Mouse (Mus musculus) E14TG2a.4 (cell line): ENCODE results near the gene Camk2b.
"Not testable (repeated sequence)": the region's sequence is repeated elsewhere in the genome, so short reads cannot be mapped to it uniquely, and the experiment has no call there.

Experiments
- H3K27me3 ChIP-seq: 2 replicates; pipeline ENCODE4 v1.6.1; 2014; ENCODE audit warnings: low read length, control low read depth; ENCODE audit not compliant: insufficient read depth
- H3K36me3 ChIP-seq: 2 replicates; pipeline ENCODE4 v1.6.1; 2014; ENCODE audit warnings: low read length, control low read depth; ENCODE audit not compliant: insufficient read depth
- H3K4me1 ChIP-seq: replicated peaks from 2 replicates; pipeline ENCODE4 v1.6.1; 2014; ENCODE audit warnings: low read depth, low read length, control low read depth
- H3K4me3 ChIP-seq: replicated peaks from 2 replicates; pipeline ENCODE4 v1.5.1; 2014; ENCODE audit warnings: mild to moderate bottlenecking, low read length
- H3K9me3 ChIP-seq: 2 replicates; pipeline ENCODE4 v1.6.1; 2014; ENCODE audit warnings: low read length, control low read depth
- CTCF ChIP-seq: conservative IDR thresholded peaks from 2 replicates; pipeline ENCODE4 v1.5.1; 2014; ENCODE audit warnings: low read length
- NANOG ChIP-seq: IDR thresholded peaks from 2 replicates; pipeline ENCODE4 v1.6.1; 2014; ENCODE audit warnings: borderline replicate concordance, low read length, mixed read lengths
- POU5F1 ChIP-seq: IDR thresholded peaks from 2 replicates; pipeline ENCODE4 v1.6.1; 2014; ENCODE audit warnings: low read length, borderline replicate concordance

Gene Camk2b

GRCm38 (mm10) chr11:5954965-5955504 lies 111.1 kb downstream of the Camk2b start:
- Histone ChIP-seq H3K4me1 (peaks cover 30% of the 10 kb centered on the region), H3K4me3 (peak overlapping the region; percentile 92), H3K27me3 (no peaks in the 10 kb centered on the region), H3K9me3 (no peaks in the 10 kb centered on the region), H3K36me3 (peaks cover 12% of the 10 kb centered on the region)
- TF ChIP-seq NANOG, result no peak
- no peak; the same call in 1 of the 2 replicates for TF ChIP-seq CTCF
- no peak for TF ChIP-seq POU5F1

DNA sequence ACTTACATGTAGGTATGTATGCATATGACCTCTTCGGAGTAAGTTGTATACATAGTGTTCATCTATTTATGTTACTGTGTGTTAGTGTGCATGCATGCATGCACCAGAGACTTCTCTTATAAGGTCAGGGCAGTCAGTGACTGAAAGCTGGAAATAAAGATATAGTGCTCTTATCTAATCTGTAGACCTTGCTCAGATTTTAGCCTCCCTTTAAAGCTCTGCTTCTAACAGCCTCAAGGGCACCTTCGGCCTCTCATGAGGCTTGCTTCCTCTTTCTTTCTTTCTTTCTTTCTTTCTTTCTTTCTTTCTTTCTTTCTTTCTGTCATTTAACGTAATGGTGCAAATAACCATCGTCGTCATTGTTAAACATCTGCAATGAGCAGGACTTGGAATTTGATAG lies 111.7 kb downstream of the Camk2b start:
- Histone ChIP-seq H3K27me3 (no peaks in the 10 kb centered on the region), H3K9me3 (no peaks in the 10 kb centered on the region), H3K36me3 (peaks cover 7% of the 10 kb centered on the region), H3K4me3 (no peak overlapping the region), H3K4me1 (peaks cover 36% of the 10 kb centered on the region)
- no peak for TF ChIP-seq CTCF
- no peak for TF ChIP-seq POU5F1
- no peak for TF ChIP-seq NANOG

DNA sequence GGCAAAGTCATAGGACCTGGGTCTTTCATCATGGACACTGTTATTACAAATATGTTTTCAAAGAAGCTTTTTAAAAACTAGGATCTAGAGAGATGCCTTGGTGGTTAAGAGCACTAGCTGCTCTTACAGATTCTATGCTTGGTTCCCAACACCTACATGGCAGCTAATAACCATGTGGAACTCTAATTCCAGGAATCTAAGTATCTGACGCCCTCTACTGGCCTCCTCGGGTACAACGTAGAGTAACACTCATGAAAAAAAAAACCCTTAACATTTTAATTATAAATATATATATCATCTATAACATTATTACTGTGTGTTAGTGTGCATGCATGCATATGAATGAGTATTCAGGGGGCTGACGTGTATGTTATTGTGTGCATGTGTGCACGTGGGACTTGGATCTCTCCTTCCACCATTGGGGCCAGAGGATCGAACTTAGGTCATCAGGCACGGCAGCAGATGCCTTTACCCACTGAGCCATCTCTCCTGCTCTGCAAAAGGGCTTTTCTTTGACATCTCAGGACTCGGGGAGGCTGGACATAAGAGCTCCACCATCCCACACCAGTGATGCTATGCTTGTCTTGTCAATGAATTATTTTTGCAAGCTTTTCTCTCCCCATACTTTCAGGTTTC lies 112.9 kb downstream of the Camk2b start:
- Histone ChIP-seq H3K36me3 (no peaks in the 10 kb centered on the region; the same call in 1 of the 2 replicates), H3K4me3 (no peak overlapping the region), H3K27me3 (no peaks in the 10 kb centered on the region), H3K4me1 (peaks cover 47% of the 10 kb centered on the region), H3K9me3 (no peaks in the 10 kb centered on the region)
- peak; percentile 64 for TF ChIP-seq CTCF
- TF ChIP-seq POU5F1, result no peak
- TF ChIP-seq NANOG, result no peak

DNA sequence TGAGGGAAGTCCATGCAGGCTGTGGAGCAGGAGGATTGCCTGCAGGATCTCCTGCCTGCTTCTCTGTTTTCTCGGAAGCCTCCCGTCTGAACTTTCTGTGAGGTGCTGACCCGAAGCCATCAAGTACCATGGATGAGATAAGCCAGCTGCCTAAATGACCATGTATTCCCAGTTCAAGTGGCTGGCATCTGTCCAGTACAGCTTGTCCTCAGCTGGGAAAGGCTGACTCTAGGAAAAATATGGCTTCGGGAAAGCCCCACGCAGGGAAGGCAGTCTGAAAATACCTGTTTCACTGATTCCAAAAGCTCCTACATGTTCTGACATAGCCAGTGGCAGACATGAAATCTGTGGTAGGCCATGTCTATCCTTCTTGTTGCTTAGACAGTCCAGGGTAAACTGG lies 113.7 kb downstream of the Camk2b start:
- Histone ChIP-seq H3K4me3 (no peak overlapping the region), H3K27me3 (no peaks in the 10 kb centered on the region)
- no peak for TF ChIP-seq CTCF
- TF ChIP-seq NANOG, result no peak
- no peak for TF ChIP-seq POU5F1

DNA sequence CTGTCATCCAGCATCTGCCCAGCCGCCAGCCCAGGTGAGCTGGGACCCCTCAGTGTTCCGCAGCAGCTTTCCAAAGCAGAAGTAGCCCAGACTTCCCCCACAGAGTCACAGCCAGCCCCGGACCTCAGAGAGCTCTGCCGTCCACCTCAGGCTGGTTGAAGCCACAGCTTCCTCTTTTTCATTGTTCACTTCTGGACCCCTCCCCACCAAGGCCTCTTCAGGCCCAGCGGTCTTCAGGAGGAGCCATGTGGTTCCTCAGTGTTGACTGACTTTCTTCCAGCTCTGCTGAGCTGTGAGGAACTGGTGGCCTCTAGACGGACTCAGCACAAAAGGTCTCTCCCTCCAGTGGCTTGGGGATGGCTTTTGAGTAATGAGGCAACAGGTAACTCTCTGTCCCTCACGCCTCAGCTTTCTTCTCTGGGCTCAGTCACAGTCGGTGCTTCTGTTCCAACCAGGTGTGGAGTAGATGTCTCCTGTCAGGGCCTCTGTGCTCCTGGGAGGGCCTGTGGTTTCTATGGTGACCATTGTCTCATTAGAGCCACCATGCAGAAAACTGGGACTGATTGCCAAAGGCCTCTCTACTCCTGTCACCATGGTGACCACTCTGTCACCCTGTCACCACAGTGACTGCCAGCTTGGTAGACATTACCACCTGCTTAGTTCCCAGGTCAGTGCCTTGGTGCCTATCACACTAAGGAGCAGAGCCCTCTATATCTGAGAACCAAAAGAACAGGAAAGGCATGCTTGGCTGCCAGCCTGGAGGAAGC lies 116.4 kb downstream of the Camk2b start, which contains the start of gene Gck:
TSS of gene Gck (minus strand) at position 496 of the 767 bp plus-strand sequence.
- Histone ChIP-seq H3K27me3 (no peaks in the 10 kb centered on the region), H3K36me3 (no peaks in the 10 kb centered on the region), H3K9me3 (peaks cover 6% of the 10 kb centered on the region), H3K4me1 (peaks cover 51% of the 10 kb centered on the region), H3K4me3 (no peak within 1 kb of the TSS)
- no peak for TF ChIP-seq CTCF
- no peak for TF ChIP-seq NANOG
- TF ChIP-seq POU5F1, result no peak

More for the DNA sequence above, 113.7 kb downstream of the Camk2b start:
- Histone ChIP-seq H3K9me3 (no peaks in the 10 kb centered on the region), H3K36me3 (no peaks in the 10 kb centered on the region; the same call in 1 of the 2 replicates), H3K4me1 (peaks cover 52% of the 10 kb centered on the region)

GRCm38 (mm10) chr11:5948546-5949250 lies 117.5 kb downstream of the Camk2b start:
- H3K4me1 ChIP-seq, result peaks cover 53% of the 10 kb centered on the region
- peaks cover 15% of the 10 kb centered on the region for H3K9me3 ChIP-seq
- no peaks in the 10 kb centered on the region for H3K36me3 ChIP-seq
- peak overlapping the region; percentile 37; the same call in 1 of the 2 replicates for H3K4me3 ChIP-seq
- no peaks in the 10 kb centered on the region for H3K27me3 ChIP-seq
- TF ChIP-seq NANOG (no peak), POU5F1 (no peak), CTCF (no peak)

GRCm38 (mm10) chr11:5947796-5948195 lies 118.4 kb downstream of the Camk2b start:
- Histone ChIP-seq H3K27me3 (no peaks in the 10 kb centered on the region), H3K4me3 (no peak overlapping the region), H3K4me1 (peaks cover 62% of the 10 kb centered on the region), H3K36me3 (no peaks in the 10 kb centered on the region), H3K9me3 (peaks cover 21% of the 10 kb centered on the region)
- TF ChIP-seq NANOG, result no peak
- no peak for TF ChIP-seq POU5F1
- no peak for TF ChIP-seq CTCF

DNA sequence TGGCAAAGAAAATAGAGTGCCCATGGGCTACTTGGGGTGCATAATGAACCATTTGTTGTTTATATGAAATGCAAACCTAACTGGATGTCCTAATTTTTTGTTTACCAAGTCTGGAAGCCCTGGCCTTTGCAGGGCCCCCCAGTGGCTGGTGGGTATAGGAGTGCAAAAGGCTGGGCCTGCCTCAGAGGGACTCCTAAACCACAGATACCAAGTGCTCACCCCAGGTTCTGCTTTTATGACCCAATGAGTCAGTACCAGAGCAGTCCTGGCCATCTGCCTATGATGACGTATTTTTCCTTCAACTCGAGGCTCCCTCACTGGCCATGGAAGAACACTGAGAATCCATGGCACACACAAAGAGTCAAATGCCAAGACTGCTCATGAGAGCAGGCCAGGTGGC lies 121.1 kb downstream of the Camk2b start:
- Histone ChIP-seq H3K4me3 (no peak overlapping the region), H3K36me3 (no peaks in the 10 kb centered on the region), H3K9me3 (peaks cover 21% of the 10 kb centered on the region), H3K4me1 (peaks cover 83% of the 10 kb centered on the region), H3K27me3 (no peaks in the 10 kb centered on the region)
- TF ChIP-seq CTCF (no peak), POU5F1 (no peak), NANOG (no peak)

DNA sequence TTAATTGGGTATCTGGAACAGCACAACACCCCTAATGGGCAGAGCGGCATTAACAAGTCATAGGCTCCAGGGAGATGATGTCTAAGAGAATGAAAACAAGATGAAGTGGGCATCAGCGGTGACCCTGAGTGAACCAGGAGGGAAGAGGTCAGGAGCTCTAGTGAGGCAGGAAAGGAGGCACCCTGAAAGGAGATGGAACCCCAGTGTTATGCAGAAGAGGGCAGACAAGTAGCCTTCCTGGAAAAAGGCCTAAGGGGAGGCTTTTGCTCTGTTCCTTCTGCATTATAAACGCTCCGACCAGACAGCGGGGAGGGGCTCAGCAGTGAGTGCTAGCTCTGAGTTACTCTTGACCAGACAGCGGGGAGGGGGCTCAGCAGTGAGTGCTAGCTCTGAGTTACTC lies 123.2 kb downstream of the Camk2b start:
- H3K4me1 ChIP-seq, result peaks cover 70% of the 10 kb centered on the region
- peak overlapping the region; percentile 24 for H3K4me3 ChIP-seq
- no peaks in the 10 kb centered on the region for H3K27me3 ChIP-seq
- H3K9me3 ChIP-seq, result peaks cover 36% of the 10 kb centered on the region
- H3K36me3 ChIP-seq, result no peaks in the 10 kb centered on the region
- TF ChIP-seq POU5F1 (peak; percentile 60; the same call in 1 of the 2 replicates), NANOG (no peak)

DNA sequence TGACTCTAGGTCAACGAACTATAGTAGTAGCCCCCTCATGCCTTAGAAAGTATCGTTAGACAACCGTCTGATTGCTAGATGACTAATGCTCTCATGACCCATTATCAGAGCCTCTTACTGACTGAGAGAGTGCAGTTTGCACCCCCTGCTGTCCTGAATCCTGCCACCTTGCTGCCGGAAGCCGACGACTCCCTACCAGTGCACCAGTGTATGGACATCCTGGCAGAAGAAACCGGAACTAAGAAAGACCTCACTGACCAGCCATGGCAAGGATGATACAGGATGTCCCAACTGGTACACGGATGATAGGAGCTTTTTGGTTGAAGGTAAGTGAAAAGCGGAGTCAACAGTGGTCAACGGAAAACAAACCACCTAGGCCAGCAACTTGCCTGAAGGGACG lies 131.6 kb downstream of the Camk2b start:
- not testable (repeated sequence) for H3K36me3 ChIP-seq, H3K4me1 ChIP-seq, H3K4me3 ChIP-seq, H3K27me3 ChIP-seq
- peaks cover 77% of the 10 kb centered on the region for H3K9me3 ChIP-seq
